Mouse (Mus musculus): Measurements from ENCODE around the gene Golph3l. TPM values are rescaled to one million over a fixed set of nuclear protein-coding genes. Genes with fewer than 3 reads are reported as not detected.
"Not testable (repeated sequence)": the region's sequence is repeated elsewhere in the genome, so short reads cannot be mapped to it uniquely, and the experiment has no call there.

The Golph3l gene
- total RNA-seq, 2 experiments from 2014 or later: 13.6 to 14.5 TPM

GRCm38 (mm10) chr3:95652204-95652811 lies 63.6 kb downstream of the Golph3l start:
- intact Hi-C loops (cut with DNase I; ENCODE audit: low total_unique reads): no loop called here
- no peak for DNase-seq

GRCm38 (mm10) chr3:95652871-95653270 lies 64.1 kb downstream of the Golph3l start:
- no peak for DNase-seq
- intact Hi-C loops (cut with DNase I; ENCODE audit: low total_unique reads): no loop called here

- intact Hi-C loops (cut with DNase I; ENCODE audit: low total_unique reads): no loop called here
- DNase-seq: no peak
Measured at GRCm38 (mm10) chr3:95653473-95654034, 64.8 kb downstream of the Golph3l start.

GRCm38 (mm10) chr3:95654371-95654770 lies 65.6 kb downstream of the Golph3l start:
- intact Hi-C loops (cut with DNase I; ENCODE audit: low total_unique reads); DNase-seq: not testable (repeated sequence)

GRCm38 (mm10) chr3:95655437-95655836 lies 66.7 kb downstream of the Golph3l start:
- no peak for DNase-seq
- intact Hi-C loops (cut with DNase I; ENCODE audit: low total_unique reads): no loop called here

GRCm38 (mm10) chr3:95657108-95657507 lies 68.4 kb downstream of the Golph3l start:
- intact Hi-C loops (cut with DNase I; ENCODE audit: low total_unique reads): no loop called here
- no peak for DNase-seq

GRCm38 (mm10) chr3:95657711-95658110 lies 69.0 kb downstream of the Golph3l start:
- intact Hi-C loops (cut with DNase I; ENCODE audit: low total_unique reads): no loop called here
- DNase-seq: no peak

- DNase-seq: peak; percentile 97
- intact Hi-C loops (cut with DNase I; ENCODE audit: low total_unique reads): no loop called here
Measured at GRCm38 (mm10) chr3:95658236-95658867, 69.6 kb downstream of the Golph3l start, which contains the start of gene Mcl1. Mcl1 (plus strand) TSS chr3:95658788.

GRCm38 (mm10) chr3:95658868-95659712 lies 70.4 kb downstream of the Golph3l start:
- DNase-seq: peak; percentile 78
- intact Hi-C loops (cut with DNase I; ENCODE audit: low total_unique reads): no loop called here

- intact Hi-C loops (cut with DNase I; ENCODE audit: low total_unique reads): no loop called here
- DNase-seq: no peak
Measured at GRCm38 (mm10) chr3:95659948-95660347, 71.2 kb downstream of the Golph3l start.

- no peak for DNase-seq
Measured at GRCm38 (mm10) chr3:95660788-95661478, 72.2 kb downstream of the Golph3l start.

GRCm38 (mm10) chr3:95661945-95662715 lies 73.4 kb downstream of the Golph3l start:
- no peak for DNase-seq
- intact Hi-C loops (cut with DNase I; ENCODE audit: low total_unique reads): no loop called here

More at GRCm38 (mm10) chr3:95660788-95661478, 72.2 kb downstream of the Golph3l start:
- intact Hi-C loops (cut with DNase I; ENCODE audit: low total_unique reads): no loop called here

GRCm38 (mm10) chr3:95662724-95663449 lies 74.2 kb downstream of the Golph3l start:
- intact Hi-C loops (cut with DNase I; ENCODE audit: low total_unique reads): no loop called here
- no peak for DNase-seq

GRCm38 (mm10) chr3:95663486-95663885 lies 74.8 kb downstream of the Golph3l start:
- intact Hi-C loops (cut with DNase I; ENCODE audit: low total_unique reads): no loop called here
- no peak for DNase-seq

- intact Hi-C loops (cut with DNase I; ENCODE audit: low total_unique reads): no loop called here
- no peak for DNase-seq
Measured at GRCm38 (mm10) chr3:95663969-95664608, 75.4 kb downstream of the Golph3l start.

- DNase-seq: no peak
- intact Hi-C loops (cut with DNase I; ENCODE audit: low total_unique reads): no loop called here
Measured at GRCm38 (mm10) chr3:95664940-95665352, 76.2 kb downstream of the Golph3l start.

GRCm38 (mm10) chr3:95666124-95666844 lies 77.5 kb downstream of the Golph3l start:
- no peak for DNase-seq
- intact Hi-C loops (cut with DNase I; ENCODE audit: low total_unique reads): no loop called here
